Mouse (Mus musculus) spleen, adult 18-20 months (tissue): ENCODE data around the gene Nelfe.
"Not testable (repeated sequence)": the region's sequence is repeated elsewhere in the genome, so short reads cannot be mapped to it uniquely, and the experiment has no call there.

Experiments
- DNase-seq, 2 experiments: peaks; one replicate each; pipeline ENCODE4 v3.0.0; 2022; ENCODE audit warnings: mixed read lengths in 2 of 2

The Nelfe gene

GRCm38 (mm10) chr17:34849722-34850516, at the start of gene Nelfe, which contains the start of gene Skiv2l:
Nelfe (plus strand) TSS chr17:34850391.
Skiv2l (minus strand) TSS chr17:34850210.
- DNase-seq = peak; percentile 97

GRCm38 (mm10) chr17:34800781-34801305, 49.3 kb upstream of the Nelfe start:
- DNase-seq = not testable (repeated sequence)

- not testable (repeated sequence) for DNase-seq
Observed at GRCm38 (mm10) chr17:34802756-34803155, 47.4 kb upstream of the Nelfe start.

GRCm38 (mm10) chr17:34803367-34803766, 46.8 kb upstream of the Nelfe start:
- not testable (repeated sequence) for DNase-seq

DNA sequence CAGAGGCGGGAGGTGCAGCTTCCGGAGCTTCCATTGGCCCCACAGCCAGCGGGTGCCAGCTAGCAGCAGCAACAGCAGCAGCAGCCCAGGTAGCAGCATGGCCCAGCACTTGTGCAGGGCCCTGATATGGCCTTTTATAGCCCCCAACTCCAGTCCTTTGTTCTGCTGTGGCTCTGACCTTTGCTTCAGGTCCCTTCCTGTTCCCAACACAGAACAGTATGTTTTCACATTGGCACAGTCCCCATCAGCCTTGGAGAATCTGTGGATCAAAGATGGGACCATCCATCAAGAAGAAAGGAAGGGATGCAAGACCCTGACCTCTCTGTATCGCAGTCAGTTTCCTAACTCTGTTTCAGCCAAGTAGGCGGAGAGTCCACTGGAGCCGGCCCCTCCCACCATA, 45.9 kb upstream of the Nelfe start, which contains the start of gene Cyp21a1:
Gene Cyp21a1 (minus strand): TSS at position 261 of the 400 bp plus-strand sequence.
- not testable (repeated sequence) for DNase-seq

DNA sequence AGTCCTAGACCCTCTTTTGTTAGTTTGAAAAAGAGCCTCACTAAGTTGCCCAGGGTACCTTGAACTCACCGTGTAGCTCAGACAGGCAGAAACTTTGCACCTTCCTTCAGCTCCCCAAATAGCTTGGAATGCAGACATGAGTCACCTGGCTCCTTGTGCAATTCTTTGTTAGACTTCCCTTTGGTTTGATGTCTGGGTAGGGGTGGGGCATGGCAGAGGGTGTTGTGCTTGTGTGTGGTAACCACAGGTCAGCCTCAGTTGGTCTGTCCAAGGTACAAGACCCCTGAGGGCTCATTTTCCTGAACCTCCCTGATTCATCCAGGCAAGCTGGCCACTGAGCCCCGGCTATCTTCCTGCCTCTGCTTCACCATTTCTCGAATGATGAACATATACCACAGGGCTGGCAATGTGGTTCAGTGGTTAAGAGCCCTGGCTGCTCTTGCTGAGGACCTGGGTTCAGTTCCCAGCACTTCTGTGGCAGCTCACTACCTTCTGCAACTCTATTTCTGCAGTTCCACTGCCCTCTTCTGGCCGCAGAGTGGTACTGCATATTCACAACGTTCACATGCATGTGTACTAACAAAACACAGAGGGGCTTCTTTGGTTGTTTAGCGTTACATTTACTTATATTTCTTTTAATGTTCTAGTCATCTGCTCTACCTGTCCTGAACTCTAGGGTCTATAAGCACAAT, 45.2 kb upstream of the Nelfe start:
- no peak for DNase-seq

- DNase-seq = no peak
Observed at GRCm38 (mm10) chr17:34807176-34807575, 43.0 kb upstream of the Nelfe start.

DNA sequence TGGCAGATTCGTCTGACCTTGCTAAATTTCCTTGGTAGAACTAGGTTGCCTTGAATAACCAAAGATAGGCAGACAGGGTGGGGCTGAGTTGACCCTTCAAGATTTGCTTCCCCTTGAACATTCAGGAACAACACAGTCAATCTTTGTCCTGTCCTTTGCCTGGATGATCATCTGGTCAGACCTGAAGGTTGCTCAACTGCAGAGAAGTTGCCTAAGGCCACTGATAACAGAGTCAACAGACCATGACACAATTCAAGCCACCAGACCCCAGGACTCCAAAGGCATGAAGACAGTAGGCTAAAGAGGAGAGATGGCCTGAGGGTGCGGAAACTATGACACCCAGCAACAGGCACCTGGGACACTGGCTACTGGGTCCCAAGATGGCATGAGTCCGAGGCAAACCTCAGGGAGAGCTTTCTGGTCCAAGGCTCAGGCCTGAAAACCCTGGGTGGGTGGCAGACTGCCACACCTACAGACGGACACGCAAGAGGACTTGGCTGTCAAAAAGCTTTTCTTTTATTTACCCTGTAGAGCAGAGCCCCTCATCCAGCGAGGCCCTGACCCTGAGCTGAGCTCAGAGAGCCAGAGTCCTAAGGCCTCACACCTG, 41.5 kb upstream of the Nelfe start:
- DNase-seq = no peak

DNA sequence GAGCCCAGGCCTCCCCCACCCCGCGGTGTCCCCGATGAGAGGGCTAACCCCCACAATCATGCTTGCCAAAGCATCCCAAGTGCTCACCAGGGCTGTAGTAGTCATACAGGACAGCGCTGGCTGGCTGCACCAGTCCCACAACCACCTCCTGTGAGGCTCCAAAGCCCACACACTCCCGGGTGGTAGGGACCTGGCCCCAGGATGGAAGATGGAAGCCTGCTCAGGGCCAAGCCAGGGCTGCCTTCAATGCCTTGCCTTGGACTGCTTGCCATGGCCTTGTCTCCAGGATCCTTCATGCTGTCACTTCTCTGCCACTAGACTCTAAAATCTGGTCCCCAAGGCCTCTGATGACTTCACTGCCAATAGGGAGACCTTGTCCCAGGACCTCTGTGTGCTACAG, 39.8 kb upstream of the Nelfe start:
- not testable (repeated sequence) for DNase-seq

DNA sequence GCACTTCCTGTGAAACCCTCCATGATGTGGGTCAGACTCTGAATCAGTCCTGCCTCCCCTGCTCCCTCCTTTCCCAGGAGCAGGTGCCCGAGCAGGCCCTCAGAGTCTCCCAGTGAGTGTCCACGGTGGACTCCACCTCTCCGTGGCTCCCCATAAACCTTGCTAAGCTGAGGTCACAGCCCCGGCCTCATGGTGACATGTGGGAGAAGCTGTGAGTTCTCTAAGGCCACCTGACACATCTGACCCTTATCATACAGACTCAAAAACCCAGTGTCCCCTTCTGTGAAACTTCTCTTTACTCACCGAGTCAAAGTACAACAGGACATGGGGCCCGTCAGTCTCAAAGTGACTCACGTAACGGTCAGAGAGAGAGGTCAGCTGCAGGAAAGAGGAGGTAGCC, 39.4 kb upstream of the Nelfe start:
- not testable (repeated sequence) for DNase-seq

- no peak for DNase-seq
Observed at GRCm38 (mm10) chr17:34811275-34811674, 38.9 kb upstream of the Nelfe start.

DNA sequence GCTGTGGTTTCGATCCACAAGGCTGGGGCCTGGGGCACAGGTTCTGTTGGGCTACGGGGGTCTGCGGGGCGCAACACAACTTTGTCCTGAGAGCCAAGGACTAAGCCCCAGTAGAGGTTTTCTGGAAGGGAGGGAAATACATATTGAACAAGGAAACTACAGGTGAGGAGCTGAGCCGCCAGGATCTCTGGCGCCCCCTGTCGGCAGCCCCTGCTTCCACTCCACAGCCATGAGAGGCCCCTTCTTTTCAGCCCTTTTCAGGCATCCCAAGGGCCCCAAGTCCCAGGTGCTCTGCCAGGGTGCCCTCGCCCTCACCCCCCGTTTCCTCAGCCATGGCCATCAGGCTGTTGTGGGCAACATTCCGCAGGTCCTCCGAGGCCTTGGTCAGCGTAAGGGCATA, 36.4 kb upstream of the Nelfe start:
- peak in 1 of 2 experiments; percentile 40 for DNase-seq

DNA sequence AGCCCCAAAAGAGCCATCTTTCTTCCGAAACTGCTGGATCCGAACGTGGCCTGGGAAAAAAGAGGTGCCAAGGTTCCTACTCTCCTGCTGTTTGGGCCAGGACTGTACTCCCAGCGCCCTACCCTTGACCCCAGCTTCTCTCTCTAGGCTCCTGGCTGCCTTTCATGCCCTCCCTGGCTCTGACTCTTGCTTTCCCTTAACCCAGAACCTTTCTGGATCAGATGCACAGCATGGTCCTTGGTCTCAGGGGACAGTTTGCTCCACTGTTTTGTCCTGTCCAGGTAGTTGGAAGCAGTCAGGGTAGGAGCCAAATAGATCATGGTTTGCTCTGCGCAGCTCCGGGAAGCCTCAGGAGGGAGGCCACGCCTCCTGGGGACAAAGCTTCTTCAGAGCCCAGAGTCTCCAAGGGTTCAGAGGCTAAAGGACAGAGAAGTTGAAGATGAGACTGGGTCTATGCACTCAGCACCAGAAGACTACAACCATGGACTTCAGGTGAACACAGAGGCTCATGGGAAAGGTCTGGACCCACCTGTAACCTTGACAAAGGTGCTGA, 35.3 kb upstream of the Nelfe start:
- DNase-seq = no peak

- not testable (repeated sequence) for DNase-seq
Observed at GRCm38 (mm10) chr17:34830776-34831175, 19.4 kb upstream of the Nelfe start.

DNA sequence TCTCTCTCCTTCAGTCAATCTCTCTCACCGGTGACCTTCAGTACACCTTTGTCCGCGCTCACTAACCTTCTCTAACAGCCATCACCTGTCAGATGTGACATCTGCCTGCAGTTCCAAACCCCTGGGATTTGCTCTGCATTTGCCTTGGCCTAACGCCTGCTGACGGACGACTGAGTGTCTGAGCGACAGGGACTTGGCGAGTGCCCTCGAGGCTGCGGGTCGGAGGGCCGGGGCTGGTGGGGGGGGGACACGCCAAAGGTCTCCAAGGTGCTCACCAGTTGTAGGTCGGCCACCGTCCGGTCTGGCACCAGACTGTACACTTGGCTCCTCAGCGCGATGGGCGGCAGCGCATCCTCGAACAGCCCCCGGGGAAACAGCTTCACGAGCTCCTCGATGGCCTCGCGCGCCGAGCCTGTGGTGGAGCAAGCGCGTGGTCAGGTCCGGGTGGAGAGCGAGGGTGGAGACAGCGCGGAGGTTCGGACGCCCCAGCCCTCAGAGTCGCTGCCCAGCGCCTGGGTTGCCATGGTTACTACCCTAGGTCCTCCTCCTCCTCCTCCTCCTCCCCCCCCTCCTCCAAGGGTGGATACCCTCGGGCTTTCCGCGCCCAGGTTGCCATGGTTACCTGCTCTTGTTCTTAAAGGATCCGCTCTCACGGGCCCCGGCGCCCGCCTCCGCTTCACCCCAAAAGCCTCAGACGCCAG, 13.9 kb upstream of the Nelfe start:
- DNase-seq = no peak

GRCm38 (mm10) chr17:34836856-34837221, 13.4 kb upstream of the Nelfe start, which contains the start of the genes Stk19 and Dxo:
Stk19 (minus strand) TSS chr17:34836945.
Dxo (plus strand) TSS chr17:34837019.
- peak; percentile 88 to 89 for DNase-seq

- DNase-seq = peak in 1 of 2 experiments; percentile 18
Observed at GRCm38 (mm10) chr17:34837464-34838324, 12.5 kb upstream of the Nelfe start.

- no peak for DNase-seq
Observed at GRCm38 (mm10) chr17:34838785-34839184, 11.4 kb upstream of the Nelfe start.

DNA sequence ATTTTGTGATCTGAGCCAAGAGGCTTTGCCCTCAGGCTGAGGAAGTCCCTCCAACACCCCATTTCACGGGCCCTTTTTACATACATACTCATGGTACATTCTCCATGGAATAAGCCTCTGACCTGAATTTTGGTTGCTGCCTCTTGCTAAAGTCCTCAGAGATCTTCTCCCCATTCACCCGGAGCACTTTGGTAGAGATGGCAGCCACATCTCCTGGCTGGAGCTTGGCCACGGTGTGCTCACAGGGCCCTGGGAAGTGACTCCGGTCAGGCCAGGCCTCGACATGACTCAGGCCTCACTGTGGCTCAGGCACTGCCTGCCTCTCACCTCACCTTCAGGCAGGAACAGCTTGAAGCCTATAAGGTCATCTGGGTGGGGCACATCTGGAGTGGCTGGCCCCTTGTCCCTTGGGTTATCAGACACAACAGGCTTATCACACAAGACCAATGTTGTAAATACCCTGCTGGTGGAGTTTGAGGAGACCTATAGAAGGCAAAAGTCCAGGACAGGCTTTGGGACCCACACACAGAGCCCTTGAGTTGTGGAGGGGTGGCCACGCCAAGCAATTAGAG, 9.4 kb upstream of the Nelfe start:
- DNase-seq = no peak

GRCm38 (mm10) chr17:34844884-34845283, 5.3 kb upstream of the Nelfe start:
- DNase-seq = no peak

GRCm38 (mm10) chr17:34847192-34847591, 3.0 kb upstream of the Nelfe start:
- DNase-seq = no peak
